Mouse (Mus musculus) thymus, postnatal 0 days (tissue): ENCODE results near the gene Ang2. TPM values are rescaled to one million over a fixed set of nuclear protein-coding genes. Genes with fewer than 3 reads are reported as not detected.
A peak's percentile ranks its signal among the peaks of the same experiment; 100 is the strongest.
"Not testable (repeated sequence)": the region's sequence is repeated elsewhere in the genome, so short reads cannot be mapped to it uniquely, and the experiment has no call there.

Experiments
- DNase-seq: peaks from one replicate; pipeline ENCODE4 v3.0.0-alpha.2; 2015; ENCODE audit warnings: low spot score
- polyA plus RNA-seq: library from polyadenylated mRNA; unstranded; fragments of >200 nt; fragmentation: Nextera tagmentation; extraction: Ambion mirVana; gene quantifications from 2 replicates; pipeline ENCODE4 v1.2.1, GENCODE M21; 2015

Ang2 gene
- polyA plus RNA-seq, result 0.55 TPM in 1 of 2 replicates, not detected in the other

DNA sequence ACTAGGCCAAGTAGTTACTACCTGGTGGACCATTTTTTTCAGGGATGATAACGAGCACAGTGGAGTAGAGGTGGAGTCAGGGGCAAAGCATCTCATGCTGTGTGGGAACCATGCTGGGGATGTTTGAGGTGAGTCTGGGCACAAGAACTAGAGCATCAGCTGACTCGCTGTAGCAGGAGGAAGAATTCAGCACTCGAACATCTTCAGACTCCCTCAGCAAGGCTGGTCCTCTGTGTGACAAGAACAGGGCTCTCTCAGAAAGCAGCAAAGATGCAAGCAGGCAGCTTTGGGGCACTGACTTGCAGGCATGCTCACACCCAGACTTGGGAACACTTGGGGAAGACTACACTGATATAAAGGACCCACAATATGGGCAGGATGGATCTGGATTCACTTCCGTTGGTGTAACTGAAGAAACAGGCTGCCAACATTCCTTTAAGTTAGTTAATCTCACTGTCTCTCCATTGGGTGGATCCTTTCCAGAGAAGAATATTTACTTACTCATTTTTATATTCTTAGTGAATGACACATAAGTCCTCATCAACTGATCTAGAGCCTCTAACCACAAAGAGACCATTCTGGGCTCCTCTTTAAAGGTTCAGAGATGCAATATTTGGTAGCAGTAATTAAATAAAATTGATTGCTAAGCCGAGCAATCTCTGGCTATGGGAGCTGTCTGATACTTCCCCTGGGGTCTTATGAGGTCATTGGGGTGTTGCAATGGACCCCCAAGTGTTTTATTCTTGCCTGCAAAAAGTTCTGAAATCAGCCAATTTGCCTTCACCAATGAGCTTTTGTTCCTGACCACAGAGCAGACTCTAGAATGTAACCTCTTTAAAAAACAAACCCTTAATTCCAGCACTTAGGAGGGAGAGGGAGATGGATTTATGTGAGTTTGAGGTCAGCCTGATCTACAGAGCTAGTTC is at the start of gene Ang2:
Gene Ang2 (minus strand): TSS at position 51 of the 926 bp plus-strand sequence.
- DNase-seq, result no peak

DNA sequence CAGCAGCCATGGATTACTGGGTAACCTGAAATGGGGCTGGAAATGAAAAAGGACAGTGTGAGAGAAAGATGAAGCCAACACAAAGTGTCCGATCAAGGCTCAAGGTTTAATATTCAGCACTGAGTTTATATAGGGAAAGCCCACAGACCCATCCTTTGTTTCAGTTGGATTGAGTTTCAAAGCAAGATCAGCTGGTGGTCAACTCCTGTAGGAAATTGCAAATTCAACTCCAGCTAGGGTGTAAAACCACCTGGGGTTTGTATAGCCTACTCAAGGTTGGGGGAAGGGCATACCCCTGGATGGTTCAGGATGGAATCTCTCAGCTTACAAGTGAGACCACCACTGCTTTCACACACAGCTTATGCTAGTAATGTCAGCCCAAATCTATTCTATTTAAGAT is 48.8 kb upstream of the Ang2 start:
- DNase-seq, result no peak

GRCm38 (mm10) chr14:51240899-51241298 is 42.0 kb upstream of the Ang2 start:
- peak; percentile 24 for DNase-seq

GRCm38 (mm10) chr14:51237488-51237887 is 38.5 kb upstream of the Ang2 start:
- DNase-seq, result not testable (repeated sequence)

DNA sequence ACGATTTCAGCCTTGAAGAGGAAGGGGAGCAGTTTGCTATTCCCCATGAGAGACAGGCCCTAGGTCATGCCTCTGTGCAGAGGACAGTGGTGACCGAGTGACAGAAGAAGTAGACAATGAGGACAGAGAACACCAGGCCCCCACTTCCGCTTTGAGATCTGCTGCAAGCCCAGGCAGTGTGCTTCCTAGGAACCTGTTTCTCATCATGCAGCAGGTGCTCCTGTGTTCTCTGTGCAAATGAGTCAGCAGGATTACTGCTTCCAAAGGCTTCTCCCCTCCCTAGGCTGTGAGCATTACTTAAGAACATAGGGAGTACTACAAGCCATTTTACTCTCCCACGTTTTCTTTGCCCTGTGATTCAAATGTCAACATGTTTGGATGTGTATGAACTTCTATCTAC is 30.7 kb upstream of the Ang2 start:
- not testable (repeated sequence) for DNase-seq

DNA sequence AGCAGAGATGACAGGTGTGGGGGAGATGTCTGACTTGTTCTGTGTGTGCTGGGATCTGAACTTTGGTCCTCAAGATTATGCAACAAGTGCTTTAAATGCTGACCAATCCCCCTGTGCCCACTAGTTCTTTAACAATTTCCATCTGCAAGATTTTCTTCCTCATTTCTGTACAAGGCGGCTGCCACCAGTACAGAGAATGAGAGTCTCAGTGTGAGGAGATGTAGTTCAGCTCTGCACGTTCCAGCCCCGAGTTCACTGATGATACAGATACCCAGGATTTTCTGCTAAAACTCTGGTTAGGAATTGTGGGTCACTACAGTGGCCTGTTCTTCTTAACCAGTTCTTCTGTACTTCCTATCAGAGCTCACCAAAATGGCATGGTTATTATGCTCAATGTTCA is 21.1 kb upstream of the Ang2 start:
- DNase-seq, result not testable (repeated sequence)

- no peak for DNase-seq
Measured at GRCm38 (mm10) chr14:51203115-51203514, 4.2 kb upstream of the Ang2 start, which contains the start of gene Ear14. Gene Ear14 (plus strand): TSS chr14:51203391.

GRCm38 (mm10) chr14:51200466-51200865 is 1.5 kb upstream of the Ang2 start:
- no peak for DNase-seq

GRCm38 (mm10) chr14:51200054-51200453 is 1.1 kb upstream of the Ang2 start:
- no peak for DNase-seq

- DNase-seq, result no peak
Measured at GRCm38 (mm10) chr14:51195681-51196080, 3.3 kb downstream of the Ang2 start.

- DNase-seq, result not testable (repeated sequence)
Measured at GRCm38 (mm10) chr14:51181051-51181450, 17.9 kb downstream of the Ang2 start.

DNA sequence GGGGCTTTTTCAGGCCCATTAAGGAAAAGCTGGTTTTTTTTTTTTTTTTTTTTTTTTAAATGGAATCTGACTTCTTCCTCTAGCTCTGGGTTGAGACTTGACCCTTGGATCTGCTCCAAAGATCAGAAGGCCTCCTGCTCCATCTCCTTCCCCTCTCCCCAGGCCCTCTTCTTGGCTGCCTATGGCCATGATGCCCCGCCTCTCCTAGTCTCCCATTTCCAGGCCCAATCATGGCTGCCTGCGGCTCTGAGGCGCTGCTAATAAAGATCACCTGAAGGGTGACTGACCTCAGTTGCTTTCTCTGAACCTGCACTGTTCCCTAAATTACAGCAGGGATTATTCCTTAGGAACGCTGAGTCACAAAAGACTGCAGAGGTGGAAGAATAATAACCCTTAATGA is 25.1 kb downstream of the Ang2 start:
- no peak for DNase-seq

- not testable (repeated sequence) for DNase-seq
Measured at GRCm38 (mm10) chr14:51172947-51173346, 26.0 kb downstream of the Ang2 start.

GRCm38 (mm10) chr14:51172095-51172865 is 26.7 kb downstream of the Ang2 start:
- DNase-seq, result peak; percentile 5

GRCm38 (mm10) chr14:51166068-51166467 is 32.9 kb downstream of the Ang2 start:
- no peak for DNase-seq

DNA sequence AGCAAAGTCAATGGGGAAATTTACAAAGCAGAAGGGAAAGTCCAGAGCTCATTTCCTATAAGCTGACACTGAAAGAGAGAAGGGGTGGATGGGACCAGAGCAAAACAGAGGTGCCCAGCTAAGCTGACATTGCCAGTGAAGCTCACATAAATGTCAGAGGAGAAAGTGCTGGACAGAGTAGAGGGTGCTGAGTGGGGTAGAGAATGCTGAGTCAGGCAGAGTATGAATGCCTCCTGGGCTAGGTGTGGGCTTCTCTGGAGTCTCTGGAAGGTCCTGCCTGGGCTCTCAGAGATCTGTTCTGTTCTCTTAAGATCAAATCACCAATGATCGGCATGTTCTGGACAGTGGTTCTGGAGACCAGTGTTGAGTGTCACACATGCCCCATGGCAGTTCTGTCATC is 33.5 kb downstream of the Ang2 start:
- DNase-seq, result no peak

GRCm38 (mm10) chr14:51163323-51163722 is 35.6 kb downstream of the Ang2 start:
- DNase-seq, result not testable (repeated sequence)

- DNase-seq, result not testable (repeated sequence)
Measured at GRCm38 (mm10) chr14:51161976-51162375, 37.0 kb downstream of the Ang2 start, which contains the start of gene Rnase2b. Gene Rnase2b (plus strand): TSS chr14:51162260.

- DNase-seq, result no peak
Measured at GRCm38 (mm10) chr14:51157072-51157471, 41.9 kb downstream of the Ang2 start.

- DNase-seq, result no peak
Measured at GRCm38 (mm10) chr14:51156736-51157068, 42.2 kb downstream of the Ang2 start.

DNA sequence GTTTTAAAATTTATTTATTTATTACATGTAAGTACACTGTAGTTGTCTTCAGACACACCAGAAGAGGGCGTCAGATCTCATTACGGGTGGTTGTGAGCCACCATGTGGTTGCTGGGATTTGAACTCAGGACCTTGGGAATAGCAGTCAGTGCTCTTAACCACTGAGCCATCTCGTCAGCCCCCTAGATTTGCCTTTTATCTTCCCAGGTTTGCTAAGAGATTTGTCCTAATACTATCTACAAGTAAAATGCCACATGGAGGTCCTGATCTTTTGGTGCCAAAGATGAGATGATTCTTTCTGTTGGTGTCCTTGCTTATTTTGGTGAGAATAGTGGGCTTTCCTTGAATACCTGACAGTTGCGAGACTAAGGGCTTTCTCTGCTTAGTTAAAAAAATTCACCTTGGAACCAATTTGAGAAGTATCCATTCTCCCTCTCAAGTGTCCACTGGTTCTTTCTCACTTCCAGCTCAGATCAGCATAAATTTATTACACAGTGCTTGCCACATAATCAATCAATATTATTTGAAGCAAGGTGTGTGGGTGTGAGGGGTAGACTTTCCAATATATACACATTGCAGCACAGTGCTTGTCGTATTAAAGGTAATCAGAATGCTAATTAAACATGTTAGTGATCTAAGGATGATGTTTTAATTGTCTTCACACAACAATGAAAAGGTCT is 42.8 kb downstream of the Ang2 start:
- no peak for DNase-seq
